Mouse (Mus musculus) midbrain, postnatal 0 days (tissue): ENCODE data around the gene Pafah2. TPM values are rescaled to one million over a fixed set of nuclear protein-coding genes. Genes with fewer than 3 reads are reported as not detected.

ENCODE experiments used
- ATAC-seq: fragments of 200-750 bp; cut with Nextera tagmentation; 2 replicates; pipeline ENCODE4 v1.8.0; 2017; ENCODE audit warnings: moderate number of reproducible peaks, mild to moderate bottlenecking, moderate TSS enrichment, moderate library complexity; ENCODE audit not compliant: low FRiP score
- DNase-seq: peaks from one replicate; pipeline ENCODE4 v3.0.0-alpha.2; 2015; ENCODE audit warnings: low spot score
- H3K27ac ChIP-seq: fragments of 300-500 bp; sonication (generic); 2 replicates; pipeline ENCODE4 v1.5.1; 2014; ENCODE audit warnings: low read depth, mild to moderate bottlenecking, low read length, mixed read lengths
- H3K27me3 ChIP-seq: fragments of 300-500 bp; sonication (generic); 2 replicates; pipeline ENCODE4 v1.6.1; 2014; ENCODE audit warnings: low read length, control low read depth, mixed read lengths; ENCODE audit not compliant: insufficient read depth
- H3K36me3 ChIP-seq: fragments of 300-500 bp; sonication (generic); 2 replicates; pipeline ENCODE4 v1.6.1; 2014; ENCODE audit warnings: low read length, control low read depth, mixed read lengths; ENCODE audit not compliant: insufficient read depth
- H3K4me1 ChIP-seq: fragments of 300-500 bp; sonication (generic); 2 replicates; pipeline ENCODE4 v1.6.1; 2014; ENCODE audit warnings: mild to moderate bottlenecking, control low read depth, antibody characterized with exemption, low read length, mixed read lengths; ENCODE audit not compliant: insufficient read depth
- H3K4me2 ChIP-seq: fragments of 300-500 bp; sonication (generic); 2 replicates; pipeline ENCODE4 v1.6.1; 2014; ENCODE audit warnings: low read depth, mild to moderate bottlenecking, low read length, mixed read lengths; ENCODE audit not compliant: poor library complexity, severe bottlenecking
- H3K4me3 ChIP-seq: fragments of 300-500 bp; sonication (generic); 2 replicates; pipeline ENCODE4 v1.5.1; 2014; ENCODE audit warnings: low read depth, mild to moderate bottlenecking, low read length, moderate library complexity
- H3K9ac ChIP-seq: fragments of 300-500 bp; sonication (generic); replicated peaks from 2 replicates; pipeline ENCODE4 v1.6.1; 2014; ENCODE audit warnings: mild to moderate bottlenecking, low read length, moderate library complexity, mixed read lengths; ENCODE audit not compliant: poor library complexity, severe bottlenecking
- H3K9me3 ChIP-seq: fragments of 300-500 bp; sonication (generic); 2 replicates; pipeline ENCODE4 v1.6.1; 2016; ENCODE audit warnings: low read length, control low read depth
- CTCF ChIP-seq: IDR thresholded peaks from 2 replicates; pipeline ENCODE4 v1.5.1; 2016; ENCODE audit warnings: antibody characterized with exemption, mild to moderate bottlenecking
- WGBS: fragments of 180-500 bp; shearing (Covaris S2); extraction: QIAGEN DNeasy Blood & Tissue Kit; methylation state at CpG from one replicate; pipeline ENCODE4 v1.1.7; 2014; 5-methylcytosine and 5-hydroxymethylcytosine counted together
- polyA plus RNA-seq: library from polyadenylated mRNA; unstranded; fragments of >200 nt; fragmentation: Nextera tagmentation; extraction: Ambion mirVana; gene quantifications from 2 replicates; pipeline ENCODE4 v1.2.1, GENCODE M21; 2015
- total RNA-seq: library from RNA; depleted of rRNA; stranded (reverse); fragments of >200 nt; gene quantifications from 2 replicates; pipeline ENCODE4 v1.2.3, GENCODE M21; 2014

Gene Pafah2
- total and polyA plus RNA-seq, 2 experiments from 2014 or later: 5.7 to 8.3 TPM

- ATAC-seq: peak; percentile 31
- peaks cover 40% of the 10 kb centered on the region for H3K4me1 ChIP-seq
- peak overlapping the region; percentile 83 for H3K27ac ChIP-seq
- H3K36me3 ChIP-seq: no peaks in the 10 kb centered on the region
- peak overlapping the region; percentile 20; the same call in 1 of the 2 replicates for H3K4me2 ChIP-seq
- no peak for TF ChIP-seq CTCF
- peak; percentile 72 for DNase-seq
- no peaks in the 10 kb centered on the region for H3K27me3 ChIP-seq
- no peak overlapping the region for H3K4me3 ChIP-seq
- H3K9ac ChIP-seq: peak overlapping the region; percentile 2; the same call in 1 of the 2 replicates
- 12% methylated on average over 20 of the region's 20 CpGs for WGBS
- no peaks in the 10 kb centered on the region for H3K9me3 ChIP-seq
Observed at GRCm38 (mm10) chr4:134450392-134451195, 54.5 kb downstream of the Pafah2 start.

GRCm38 (mm10) chr4:134451484-134451883, 55.4 kb downstream of the Pafah2 start:
- no peak overlapping the region for H3K9ac ChIP-seq
- WGBS: 41% methylated on average over 9 of the region's 9 CpGs
- peak overlapping the region; percentile 83 for H3K27ac ChIP-seq
- H3K4me3 ChIP-seq: no peak overlapping the region
- no peak overlapping the region for H3K4me2 ChIP-seq
- H3K27me3 ChIP-seq: no peaks in the 10 kb centered on the region
- no peak for TF ChIP-seq CTCF
- ATAC-seq (no peak), DNase-seq (no peak)
- H3K4me1 ChIP-seq: peaks cover 31% of the 10 kb centered on the region
- no peaks in the 10 kb centered on the region for H3K36me3 ChIP-seq
- no peaks in the 10 kb centered on the region for H3K9me3 ChIP-seq

GRCm38 (mm10) chr4:134453619-134454400, 57.7 kb downstream of the Pafah2 start:
- Histone ChIP-seq H3K4me1 (peaks cover 23% of the 10 kb centered on the region), H3K36me3 (no peaks in the 10 kb centered on the region), H3K4me3 (no peak overlapping the region), H3K27me3 (no peaks in the 10 kb centered on the region), H3K9me3 (no peaks in the 10 kb centered on the region), H3K9ac (0 out of 2 replicates have a peak overlapping the region, but pooled peaks have one; percentile 19), H3K4me2 (peak overlapping the region; percentile 24; the same call in 1 of the 2 replicates), H3K27ac (no peak overlapping the region)
- TF ChIP-seq CTCF: no peak
- ATAC-seq: no peak
- 24% methylated on average over 34 of the region's 34 CpGs for WGBS
- no peak for DNase-seq

- H3K4me1 ChIP-seq: peaks cover 14% of the 10 kb centered on the region
- no peak overlapping the region for H3K27ac ChIP-seq
- no peak overlapping the region for H3K4me3 ChIP-seq
- TF ChIP-seq CTCF: no peak
- ATAC-seq: no peak
- no peaks in the 10 kb centered on the region for H3K36me3 ChIP-seq
- H3K27me3 ChIP-seq: no peaks in the 10 kb centered on the region
- 49% methylated on average over 6 of the region's 6 CpGs for WGBS
- no peak for DNase-seq
- H3K9ac ChIP-seq: no peak overlapping the region
- no peak overlapping the region for H3K4me2 ChIP-seq
- H3K9me3 ChIP-seq: no peaks in the 10 kb centered on the region
Observed at GRCm38 (mm10) chr4:134455310-134455709, 59.2 kb downstream of the Pafah2 start.

- ATAC-seq: no peak
- Histone ChIP-seq H3K4me1 (0 out of 2 replicates have a peak, but pooled peaks cover 2% of the 10 kb centered on the region), H3K36me3 (no peaks in the 10 kb centered on the region), H3K27ac (no peak overlapping the region), H3K27me3 (no peaks in the 10 kb centered on the region), H3K4me3 (no peak overlapping the region), H3K9me3 (no peaks in the 10 kb centered on the region), H3K4me2 (no peak overlapping the region), H3K9ac (no peak overlapping the region)
- no peak for DNase-seq
- no peak for TF ChIP-seq CTCF
- WGBS: 71% methylated on average over 7 of the region's 7 CpGs
Observed at GRCm38 (mm10) chr4:134457130-134457825, 61.2 kb downstream of the Pafah2 start.
